Mouse (Mus musculus) cerebellum, adult 8-10 months (tissue): ENCODE data around the gene Pax3.

Experiments
- DNase-seq: peaks from one replicate; pipeline ENCODE4 v3.0.0; 2022

Gene Pax3

GRCm38 (mm10) chr1:78168796-78169195 is 28.1 kb downstream of the Pax3 start:
- no peak for DNase-seq

GRCm38 (mm10) chr1:78167577-78168286 is 29.2 kb downstream of the Pax3 start:
- no peak for DNase-seq

DNA sequence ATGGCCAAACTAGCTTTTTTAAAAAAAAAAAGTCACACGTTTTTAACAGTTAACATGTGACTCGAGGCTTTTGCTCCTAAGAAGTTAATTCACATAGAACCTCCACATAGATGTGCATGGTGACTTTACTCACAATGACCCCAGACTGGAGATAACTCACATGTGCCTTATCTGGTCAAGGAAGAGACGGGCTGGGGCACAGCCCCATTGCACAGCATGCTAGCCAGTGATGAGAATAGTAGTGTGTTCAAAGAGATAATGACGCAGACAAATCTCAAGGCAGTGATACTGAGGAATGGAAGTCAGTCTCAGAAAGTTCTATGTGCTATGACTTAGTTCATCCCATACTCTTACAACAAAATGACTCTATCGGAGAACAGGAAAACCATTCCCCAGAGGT is 35.2 kb downstream of the Pax3 start:
- DNase-seq, result no peak

DNA sequence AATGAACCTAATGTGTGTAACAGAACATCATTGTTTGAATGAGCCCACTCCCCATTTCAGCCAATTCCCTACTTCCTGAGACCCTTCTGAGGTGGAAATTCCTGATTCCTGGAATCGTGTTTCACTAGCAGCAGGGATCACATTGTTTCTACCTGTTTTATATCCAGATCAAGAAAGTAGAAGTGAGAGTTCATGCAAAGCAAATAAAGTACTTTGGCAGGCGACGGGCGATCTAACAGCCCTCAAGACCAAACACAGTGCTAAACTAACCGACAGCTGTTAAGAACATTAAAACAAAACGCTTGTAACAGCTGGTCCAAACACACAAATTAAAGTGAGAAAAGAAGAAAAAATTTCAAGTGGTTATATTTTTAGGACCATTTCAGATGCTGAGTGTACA is 39.0 kb downstream of the Pax3 start:
- no peak for DNase-seq

DNA sequence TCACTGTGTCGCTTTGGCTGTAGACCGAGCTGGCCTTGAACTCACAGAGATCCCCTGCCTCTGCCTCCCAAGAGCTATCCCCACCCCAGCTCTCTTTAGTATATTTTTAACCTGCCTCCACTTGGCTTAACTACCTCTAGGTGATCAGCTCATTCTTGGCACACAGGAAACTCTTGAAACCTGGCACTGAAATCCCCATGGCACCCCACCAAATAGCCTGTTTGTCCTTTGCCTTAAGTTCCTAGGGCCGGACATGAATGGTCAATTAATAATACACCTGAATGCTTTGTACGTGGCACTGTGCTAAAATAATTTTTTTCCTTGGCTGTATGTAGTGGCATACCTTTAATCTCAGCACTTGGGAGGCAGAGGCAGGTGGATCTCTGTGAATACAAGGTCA is 41.1 kb downstream of the Pax3 start:
- no peak for DNase-seq

GRCm38 (mm10) chr1:78148011-78148623 is 48.8 kb downstream of the Pax3 start:
- no peak for DNase-seq

GRCm38 (mm10) chr1:78143403-78143802 is 53.5 kb downstream of the Pax3 start:
- DNase-seq, result no peak

DNA sequence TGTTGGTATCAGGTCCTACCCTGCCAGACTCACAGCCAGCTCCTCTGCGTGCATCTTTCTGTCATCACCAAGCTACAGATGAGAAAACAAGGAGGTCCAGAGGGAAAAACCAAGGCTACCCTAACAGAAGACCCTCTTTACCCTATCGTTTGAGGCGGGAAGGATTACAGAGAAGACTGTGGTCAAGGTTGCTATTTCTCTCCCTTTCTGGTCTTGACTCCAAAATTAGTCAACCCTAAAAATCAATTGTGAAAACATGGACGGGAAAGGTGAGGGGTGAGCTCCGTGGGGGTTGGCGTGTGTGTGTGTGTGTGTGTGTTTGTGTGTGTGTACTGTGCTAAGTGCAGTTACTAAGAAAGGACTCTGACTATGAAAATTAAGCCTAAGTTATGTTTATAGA is 54.0 kb downstream of the Pax3 start:
- no peak for DNase-seq

- no peak for DNase-seq
Measured at GRCm38 (mm10) chr1:78141741-78142501, 55.0 kb downstream of the Pax3 start.

DNA sequence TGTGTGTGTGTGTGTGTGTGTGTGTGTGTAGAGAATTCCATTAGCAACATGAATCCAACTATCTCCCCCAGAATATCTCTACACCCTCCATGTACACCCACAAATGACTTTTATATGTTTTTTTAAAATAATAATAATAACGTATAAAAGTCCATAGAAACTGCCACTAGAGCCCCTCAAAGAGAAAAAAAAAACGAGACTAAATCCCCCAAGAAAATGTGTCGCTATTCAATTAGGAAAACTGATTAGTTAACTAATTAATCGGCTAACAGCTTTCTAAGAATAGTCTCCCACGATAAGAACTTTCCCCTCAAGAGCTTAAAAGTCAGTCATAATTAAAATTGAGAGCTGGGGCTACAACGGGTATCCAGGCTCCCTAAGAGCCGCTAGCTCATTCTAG is 55.6 kb downstream of the Pax3 start:
- DNase-seq, result no peak

- no peak for DNase-seq
Measured at GRCm38 (mm10) chr1:78140505-78141303, 56.2 kb downstream of the Pax3 start.

GRCm38 (mm10) chr1:78139287-78139686 is 57.6 kb downstream of the Pax3 start:
- DNase-seq, result no peak

DNA sequence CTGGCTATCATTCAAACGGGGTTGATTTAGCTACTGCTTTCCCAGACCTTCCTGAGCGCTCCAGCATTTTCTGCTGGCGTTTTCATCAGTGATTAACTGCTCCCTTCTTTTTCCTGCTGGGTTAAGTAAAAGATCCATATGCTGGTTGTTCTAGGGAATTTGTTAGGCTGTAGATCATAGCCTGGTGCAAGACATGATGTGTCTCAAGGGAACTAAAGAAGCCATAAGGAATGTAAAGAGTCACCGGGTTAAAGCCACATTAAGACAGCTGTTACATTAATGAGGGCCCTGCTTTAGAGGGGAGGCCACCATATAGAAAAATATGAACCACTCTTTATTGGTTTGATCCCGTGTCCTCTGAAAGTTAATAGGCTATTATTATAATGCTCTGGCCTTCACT is 67.7 kb downstream of the Pax3 start:
- no peak for DNase-seq

DNA sequence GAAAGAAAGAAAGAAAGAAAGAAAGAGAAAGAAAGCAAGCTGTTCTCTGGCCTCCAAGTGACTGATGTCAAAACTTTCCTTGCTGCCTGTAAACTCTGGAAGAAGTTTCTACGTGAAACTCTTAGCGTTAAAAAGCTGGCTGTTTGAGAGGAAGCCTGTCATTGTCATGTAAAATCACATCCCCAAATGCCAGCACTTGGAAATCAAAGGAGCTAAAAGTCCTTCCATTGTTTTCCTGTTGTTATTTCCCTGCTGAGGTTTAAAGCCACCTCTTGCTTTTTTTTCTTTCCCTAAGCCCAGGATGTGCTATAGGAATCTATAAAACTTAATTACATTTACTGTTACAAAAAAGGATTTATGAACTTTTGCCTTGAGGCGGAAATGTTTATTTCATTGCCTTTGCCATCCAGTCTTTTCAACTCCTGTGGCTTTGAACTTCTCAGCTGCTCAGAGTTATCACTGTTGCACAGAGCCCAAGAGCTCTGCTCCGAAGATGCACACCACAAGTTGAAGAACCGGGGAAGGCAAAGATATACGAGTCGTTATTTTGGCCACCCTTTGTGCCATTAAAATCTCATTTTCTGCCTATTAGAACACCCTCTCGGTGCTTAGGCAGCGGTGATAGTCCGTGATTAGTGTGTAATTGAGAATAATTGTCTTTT is 76.9 kb downstream of the Pax3 start:
- no peak for DNase-seq

DNA sequence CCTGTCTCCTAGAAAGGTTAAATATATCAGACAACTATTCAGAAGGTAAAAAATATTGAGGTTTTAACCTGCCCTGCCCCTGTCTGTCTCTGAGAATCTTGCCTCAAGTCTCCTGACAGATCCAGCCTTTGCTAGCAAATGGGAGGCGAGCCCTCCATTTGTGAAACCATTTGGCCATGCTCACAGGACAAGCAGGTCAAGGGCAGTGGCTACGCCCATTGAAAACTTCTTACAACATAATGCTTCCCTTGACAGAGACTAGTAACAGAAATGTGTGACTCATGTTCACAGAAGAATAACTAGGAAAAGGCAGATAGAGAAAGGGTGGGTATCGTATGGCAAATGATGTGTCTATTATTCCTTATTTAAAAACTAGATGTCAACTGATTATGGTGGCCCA is 80.9 kb downstream of the Pax3 start:
- no peak for DNase-seq

GRCm38 (mm10) chr1:78110311-78110710 is 86.6 kb downstream of the Pax3 start:
- DNase-seq, result no peak

DNA sequence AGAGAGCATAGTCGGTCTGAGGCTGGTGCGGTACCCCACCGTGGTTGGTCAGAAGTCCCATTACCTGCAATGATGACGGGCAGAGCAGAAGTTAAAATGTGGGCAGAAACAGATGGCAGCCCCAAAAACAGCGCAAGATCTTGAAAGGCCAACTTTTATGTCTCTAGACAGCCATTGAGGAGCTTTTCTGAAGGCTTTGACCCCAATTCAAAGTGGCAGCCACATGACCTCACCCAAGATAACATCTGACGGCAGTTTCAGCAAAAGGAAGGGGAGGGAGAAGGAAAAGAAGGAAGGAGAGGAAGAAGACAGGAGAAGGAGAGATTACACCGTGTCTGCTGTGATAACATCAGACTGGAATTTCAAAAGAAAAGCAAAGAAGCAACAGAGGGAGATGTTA is 93.4 kb downstream of the Pax3 start:
- DNase-seq, result no peak

DNA sequence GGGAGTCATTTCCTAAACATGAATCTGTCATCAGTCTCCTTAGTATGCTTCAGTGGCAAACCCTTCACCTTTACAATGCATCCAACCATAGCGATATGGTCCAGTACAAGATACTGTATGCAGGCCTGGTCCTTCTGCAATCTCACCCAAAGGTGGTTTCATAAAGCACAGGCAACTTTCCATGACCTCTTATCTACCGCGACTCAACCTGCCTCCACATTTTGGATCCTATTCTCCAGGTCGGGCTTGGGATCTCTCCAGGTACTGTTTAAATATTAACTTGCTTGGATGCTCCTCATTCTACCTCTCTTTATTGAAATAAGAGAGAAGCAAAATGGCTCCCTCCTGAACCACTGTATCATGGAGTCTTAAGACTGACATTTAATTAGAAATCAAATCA is 103.3 kb downstream of the Pax3 start:
- DNase-seq, result no peak

DNA sequence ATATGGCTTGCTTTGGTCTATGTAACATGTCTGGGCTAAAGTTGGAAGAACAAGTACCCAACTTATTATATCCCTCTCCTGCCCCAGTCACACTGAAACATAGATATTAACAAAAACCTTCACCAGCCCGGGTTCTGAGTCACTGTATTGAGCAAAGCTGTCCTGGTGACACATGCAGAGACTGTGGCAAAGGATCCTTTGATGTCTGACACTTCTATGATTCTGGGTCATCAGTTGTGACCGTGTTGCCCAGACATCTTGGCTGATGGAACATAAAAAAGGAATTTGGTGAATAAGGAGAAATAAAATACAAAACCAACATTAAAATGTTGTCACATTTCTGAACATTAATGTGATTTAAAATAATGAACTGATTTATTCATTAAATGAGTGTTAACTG is 108.3 kb downstream of the Pax3 start:
- no peak for DNase-seq

DNA sequence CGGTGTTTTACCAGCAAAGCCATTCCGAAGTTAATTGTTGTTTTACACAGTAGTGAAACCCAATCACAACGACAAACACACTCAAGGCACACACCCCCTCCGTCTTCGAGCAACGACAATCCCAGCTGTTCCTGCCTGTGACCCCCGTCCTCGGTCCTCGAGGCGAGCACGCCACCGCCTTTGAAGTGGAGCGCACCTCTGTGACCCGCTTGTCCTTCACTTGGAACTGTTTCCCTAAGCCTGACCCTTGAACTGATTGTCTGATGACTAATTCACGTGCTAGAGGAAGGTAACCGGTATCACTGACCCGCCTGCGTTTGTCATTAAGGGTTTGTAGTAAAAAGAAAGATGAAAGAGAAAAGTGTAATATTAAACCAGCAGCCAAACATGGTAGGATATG is 115.2 kb downstream of the Pax3 start:
- DNase-seq, result no peak

GRCm38 (mm10) chr1:78060850-78061249 is 136.1 kb downstream of the Pax3 start:
- DNase-seq, result no peak

DNA sequence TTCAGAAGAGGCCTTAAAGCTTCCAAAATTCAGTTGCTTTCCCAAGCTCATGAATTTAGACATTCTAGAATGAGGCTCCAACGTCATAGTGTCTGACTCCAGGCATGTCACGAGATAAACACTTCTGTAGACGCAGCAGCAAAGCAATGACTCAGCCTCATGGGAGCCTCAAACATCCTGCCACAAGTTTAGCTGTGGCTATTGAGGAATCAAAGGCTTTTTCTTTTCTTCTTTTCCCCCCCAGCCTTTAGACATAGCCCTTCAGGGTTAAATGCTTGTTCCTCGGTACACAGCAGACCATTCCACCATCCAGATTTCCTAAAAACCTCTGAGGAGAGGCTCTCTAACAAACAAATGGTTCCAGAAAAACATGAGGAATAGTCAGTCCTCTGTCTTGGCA is 139.0 kb downstream of the Pax3 start:
- no peak for DNase-seq

- DNase-seq, result no peak
Measured at GRCm38 (mm10) chr1:78053677-78054076, 143.3 kb downstream of the Pax3 start.
